Mouse (Mus musculus): Measurements from ENCODE around the gene Tatdn3. TPM values are rescaled to one million over a fixed set of nuclear protein-coding genes. Genes with fewer than 3 reads are reported as not detected.
"Not testable (repeated sequence)": the region's sequence is repeated elsewhere in the genome, so short reads cannot be mapped to it uniquely, and the experiment has no call there.

Tatdn3 gene
- polyA plus RNA-seq, 1 experiment from 2014 or later: 14.5 TPM

GRCm38 (mm10) chr1:191025016-191026012 lies 37.4 kb downstream of the Tatdn3 start:
- Histone ChIP-seq H3K36me3 (peaks cover 7% of the 10 kb centered on the region), H3K9me3 (no peaks in the 10 kb centered on the region), H3K4me1 (replicated peaks) (peaks cover 20% of the 10 kb centered on the region), H3K27me3 (no peaks in the 10 kb centered on the region), H3K27ac (peak overlapping the region; percentile 92), H3K4me2 (peak overlapping the region; percentile 98), H3K4me3 (peak overlapping the region; percentile 80), H3K9ac (peak overlapping the region; percentile 88)
- peak; percentile 67 for ATAC-seq (ENCODE audit: low FRiP score)
- WGBS: 2% methylated on average over 51 of the region's 69 CpGs

- H3K9me3 ChIP-seq; ATAC-seq (ENCODE audit: low FRiP score); H3K4me3 ChIP-seq; H3K27me3 ChIP-seq; H3K9ac ChIP-seq; H3K4me2 ChIP-seq; H3K27ac ChIP-seq: not testable (repeated sequence)
- WGBS: 93% methylated on average over 6 of the region's 6 CpGs
- peaks cover 20% of the 10 kb centered on the region for H3K4me1 ChIP-seq (replicated peaks)
- H3K36me3 ChIP-seq: peaks cover 10% of the 10 kb centered on the region
These were observed 38.9 kb downstream of the Tatdn3 start for GRCm38 (mm10) chr1:191023806-191024205.

GRCm38 (mm10) chr1:191023140-191023539 lies 39.6 kb downstream of the Tatdn3 start:
- Histone ChIP-seq H3K4me3 (no peak overlapping the region), H3K36me3 (peaks cover 10% of the 10 kb centered on the region), H3K9ac (no peak overlapping the region), H3K27ac (no peak overlapping the region), H3K9me3 (no peaks in the 10 kb centered on the region), H3K4me1 (replicated peaks) (peaks cover 20% of the 10 kb centered on the region), H3K4me2 (no peak overlapping the region), H3K27me3 (no peaks in the 10 kb centered on the region)
- WGBS: 87% methylated on average over 2 of the region's 2 CpGs
- no peak for ATAC-seq (ENCODE audit: low FRiP score)

GRCm38 (mm10) chr1:191021016-191021415 lies 41.7 kb downstream of the Tatdn3 start:
- ATAC-seq (ENCODE audit: low FRiP score): no peak
- H3K9me3 ChIP-seq: no peaks in the 10 kb centered on the region
- WGBS: 90% methylated on average over 7 of the region's 7 CpGs

GRCm38 (mm10) chr1:191020217-191020924 lies 42.4 kb downstream of the Tatdn3 start:
- H3K4me1 ChIP-seq (replicated peaks): peaks cover 11% of the 10 kb centered on the region
- 83% methylated on average over 3 of the region's 3 CpGs for WGBS
- ATAC-seq (ENCODE audit: low FRiP score): no peak
- no peak overlapping the region for H3K9ac ChIP-seq
- H3K27ac ChIP-seq: no peak overlapping the region
- H3K27me3 ChIP-seq: no peaks in the 10 kb centered on the region
- no peak overlapping the region for H3K4me3 ChIP-seq
- H3K4me2 ChIP-seq: no peak overlapping the region
- H3K9me3 ChIP-seq: no peaks in the 10 kb centered on the region
- peaks cover 10% of the 10 kb centered on the region for H3K36me3 ChIP-seq

More at GRCm38 (mm10) chr1:191021016-191021415, 41.7 kb downstream of the Tatdn3 start:
- no peak overlapping the region for H3K9ac ChIP-seq
- H3K4me3 ChIP-seq: no peak overlapping the region
- peaks cover 10% of the 10 kb centered on the region for H3K36me3 ChIP-seq
- no peak overlapping the region for H3K27ac ChIP-seq
- H3K4me2 ChIP-seq: no peak overlapping the region
- peaks cover 12% of the 10 kb centered on the region for H3K4me1 ChIP-seq (replicated peaks)
- no peaks in the 10 kb centered on the region for H3K27me3 ChIP-seq

- peaks cover 12% of the 10 kb centered on the region for H3K36me3 ChIP-seq
- no peak overlapping the region for H3K4me2 ChIP-seq
- H3K4me3 ChIP-seq: no peak overlapping the region
- no peaks in the 10 kb centered on the region for H3K27me3 ChIP-seq
- H3K9ac ChIP-seq: no peak overlapping the region
- no peaks in the 10 kb centered on the region for H3K9me3 ChIP-seq
- WGBS: 94% methylated on average over 5 of the region's 5 CpGs
- ATAC-seq (ENCODE audit: low FRiP score): no peak
- H3K27ac ChIP-seq: no peak overlapping the region
- peaks cover 5% of the 10 kb centered on the region for H3K4me1 ChIP-seq (replicated peaks)
These were observed 42.9 kb downstream of the Tatdn3 start for GRCm38 (mm10) chr1:191019803-191020202.

GRCm38 (mm10) chr1:191014271-191014670 lies 48.5 kb downstream of the Tatdn3 start:
- WGBS: 97% methylated on average over 3 of the region's 3 CpGs
- ATAC-seq (ENCODE audit: low FRiP score): no peak
- H3K9ac ChIP-seq: no peak overlapping the region
- H3K4me3 ChIP-seq: no peak overlapping the region
- H3K4me1 ChIP-seq (replicated peaks): no peaks in the 10 kb centered on the region
- H3K4me2 ChIP-seq: no peak overlapping the region
- H3K27ac ChIP-seq: no peak overlapping the region
- no peaks in the 10 kb centered on the region for H3K27me3 ChIP-seq
- H3K36me3 ChIP-seq: peaks cover 51% of the 10 kb centered on the region
- H3K9me3 ChIP-seq: no peaks in the 10 kb centered on the region; the same call in 1 of the 2 replicates

GRCm38 (mm10) chr1:191008707-191009106 lies 54.0 kb downstream of the Tatdn3 start:
- 98% methylated on average over 5 of the region's 5 CpGs for WGBS

GRCm38 (mm10) chr1:191002201-191002600 lies 60.5 kb downstream of the Tatdn3 start:
- 65% methylated on average over 6 of the region's 6 CpGs for WGBS
- Histone ChIP-seq H3K9ac (no peak overlapping the region), H3K27ac (no peak overlapping the region), H3K4me1 (replicated peaks) (no peaks in the 10 kb centered on the region), H3K27me3 (no peaks in the 10 kb centered on the region), H3K36me3 (peaks cover 26% of the 10 kb centered on the region), H3K4me3 (no peak overlapping the region), H3K9me3 (no peaks in the 10 kb centered on the region), H3K4me2 (no peak overlapping the region)
- no peak for ATAC-seq (ENCODE audit: low FRiP score)

More at GRCm38 (mm10) chr1:191008707-191009106, 54.0 kb downstream of the Tatdn3 start:
- Histone ChIP-seq H3K4me3 (no peak overlapping the region), H3K9ac (no peak overlapping the region), H3K27me3 (no peaks in the 10 kb centered on the region), H3K36me3 (peaks cover 79% of the 10 kb centered on the region), H3K4me2 (no peak overlapping the region), H3K27ac (no peak overlapping the region), H3K9me3 (no peaks in the 10 kb centered on the region), H3K4me1 (replicated peaks) (no peaks in the 10 kb centered on the region)
- no peak for ATAC-seq (ENCODE audit: low FRiP score)

- Histone ChIP-seq H3K4me2 (no peak overlapping the region), H3K9ac (no peak overlapping the region), H3K36me3 (peaks cover 20% of the 10 kb centered on the region), H3K27ac (no peak overlapping the region), H3K4me3 (no peak overlapping the region), H3K9me3 (no peaks in the 10 kb centered on the region), H3K4me1 (replicated peaks) (0 out of 2 replicates have a peak, but pooled peaks cover 2% of the 10 kb centered on the region), H3K27me3 (no peaks in the 10 kb centered on the region)
- ATAC-seq (ENCODE audit: low FRiP score): no peak
- WGBS: 76% methylated on average over 3 of the region's 3 CpGs
These were observed 62.0 kb downstream of the Tatdn3 start for GRCm38 (mm10) chr1:191000686-191001085.

GRCm38 (mm10) chr1:190998027-190998426 lies 64.7 kb downstream of the Tatdn3 start:
- Histone ChIP-seq H3K36me3 (peaks cover 4% of the 10 kb centered on the region; the same call in 1 of the 2 replicates), H3K27me3 (no peaks in the 10 kb centered on the region), H3K4me2 (no peak overlapping the region), H3K4me3 (no peak overlapping the region), H3K9me3 (no peaks in the 10 kb centered on the region), H3K4me1 (replicated peaks) (0 out of 2 replicates have a peak, but pooled peaks cover 6% of the 10 kb centered on the region), H3K9ac (no peak overlapping the region), H3K27ac (no peak overlapping the region)
- no peak for ATAC-seq (ENCODE audit: low FRiP score)
- 85% methylated on average over 1 of the region's 1 CpGs for WGBS

- ATAC-seq (ENCODE audit: low FRiP score): no peak
These were observed 66.3 kb downstream of the Tatdn3 start for GRCm38 (mm10) chr1:190996346-190996877.

More at GRCm38 (mm10) chr1:190996346-190996877, 66.3 kb downstream of the Tatdn3 start:
- H3K27me3 ChIP-seq: no peaks in the 10 kb centered on the region
- 0 out of 2 replicates have a peak, but pooled peaks cover 6% of the 10 kb centered on the region for H3K4me1 ChIP-seq (replicated peaks)
- WGBS: 72% methylated on average over 6 of the region's 6 CpGs
- H3K27ac ChIP-seq: no peak overlapping the region
- peaks cover 4% of the 10 kb centered on the region; the same call in 1 of the 2 replicates for H3K36me3 ChIP-seq
- H3K4me3 ChIP-seq: no peak overlapping the region
- H3K9ac ChIP-seq: no peak overlapping the region
- no peaks in the 10 kb centered on the region for H3K9me3 ChIP-seq
- H3K4me2 ChIP-seq: no peak overlapping the region
